Mouse (Mus musculus) c-Kit-positive CD71-positive TER-119-negative erythroid progenitor cells, embryonic 14.5 days (primary cell): Measurements from ENCODE around the gene Hpgd.
"Not testable (repeated sequence)": the region's sequence is repeated elsewhere in the genome, so short reads cannot be mapped to it uniquely, and the experiment has no call there.

ENCODE experiments used
- DNase-seq: peaks from one replicate; pipeline ENCODE4 v3.0.0-alpha.2; 2013; ENCODE audit warnings: low read depth

The Hpgd gene

GRCm38 (mm10) chr8:56294373-56294877 lies at the start of gene Hpgd:
Gene Hpgd (plus strand): TSS chr8:56294585.
- DNase-seq, result no peak

GRCm38 (mm10) chr8:56251728-56252127 lies 42.7 kb upstream of the Hpgd start:
- not testable (repeated sequence) for DNase-seq

- DNase-seq, result no peak
Observed at GRCm38 (mm10) chr8:56252314-56252713, 42.1 kb upstream of the Hpgd start.

GRCm38 (mm10) chr8:56261190-56261589 lies 33.2 kb upstream of the Hpgd start:
- no peak for DNase-seq

GRCm38 (mm10) chr8:56269687-56270663 lies 24.4 kb upstream of the Hpgd start:
- no peak for DNase-seq

- no peak for DNase-seq
Observed at GRCm38 (mm10) chr8:56272934-56273333, 21.5 kb upstream of the Hpgd start.

- DNase-seq, result no peak
Observed at GRCm38 (mm10) chr8:56275316-56275715, 19.1 kb upstream of the Hpgd start.

- DNase-seq, result no peak
Observed at GRCm38 (mm10) chr8:56277810-56278528, 16.4 kb upstream of the Hpgd start.

- DNase-seq, result no peak
Observed at GRCm38 (mm10) chr8:56278545-56279063, 15.8 kb upstream of the Hpgd start.

GRCm38 (mm10) chr8:56283936-56284335 lies 10.4 kb upstream of the Hpgd start:
- DNase-seq, result no peak

- DNase-seq, result no peak
Observed at GRCm38 (mm10) chr8:56284957-56285356, 9.4 kb upstream of the Hpgd start.

- no peak for DNase-seq
Observed at GRCm38 (mm10) chr8:56286717-56287116, 7.7 kb upstream of the Hpgd start.

GRCm38 (mm10) chr8:56287370-56288072 lies 6.9 kb upstream of the Hpgd start:
- no peak for DNase-seq

GRCm38 (mm10) chr8:56292318-56292717 lies 2.1 kb upstream of the Hpgd start:
- DNase-seq, result no peak

- DNase-seq, result no peak
Observed at GRCm38 (mm10) chr8:56293480-56293879, 905 bp upstream of the Hpgd start.

GRCm38 (mm10) chr8:56294886-56295555 lies 636 bp downstream of the Hpgd start:
- no peak for DNase-seq

GRCm38 (mm10) chr8:56299421-56299820 lies 5.0 kb downstream of the Hpgd start:
- no peak for DNase-seq

- not testable (repeated sequence) for DNase-seq
Observed at GRCm38 (mm10) chr8:56301303-56301702, 6.9 kb downstream of the Hpgd start.

- DNase-seq, result no peak
Observed at GRCm38 (mm10) chr8:56304595-56304994, 10.2 kb downstream of the Hpgd start.

- no peak for DNase-seq
Observed at GRCm38 (mm10) chr8:56313622-56314021, 19.2 kb downstream of the Hpgd start.

- DNase-seq, result no peak
Observed at GRCm38 (mm10) chr8:56315189-56315588, 20.8 kb downstream of the Hpgd start.
